Mouse (Mus musculus) hindbrain, embryonic 10.5 days (tissue): ENCODE data around the gene Tmc8. TPM values are rescaled to one million over a fixed set of nuclear protein-coding genes. Genes with fewer than 3 reads are reported as not detected.

Source experiments
- DNase-seq: peaks from one replicate; pipeline ENCODE4 v3.0.0-alpha.2; 2017; ENCODE audit warnings: low spot score
- H3K27ac ChIP-seq: fragments of 300-500 bp; sonication (generic); 2 replicates; pipeline ENCODE4 v1.5.1; 2016; ENCODE audit warnings: mild to moderate bottlenecking, moderate library complexity
- H3K27me3 ChIP-seq: fragments of 300-500 bp; sonication (generic); 2 replicates; pipeline ENCODE4 v1.6.1; 2016; ENCODE audit warnings: mild to moderate bottlenecking; ENCODE audit not compliant: poor library complexity, insufficient read depth, severe bottlenecking
- H3K36me3 ChIP-seq: fragments of 300-500 bp; sonication (generic); 2 replicates; pipeline ENCODE4 v1.6.1; 2016; ENCODE audit warnings: mild to moderate bottlenecking, moderate library complexity
- H3K4me1 ChIP-seq: fragments of 300-500 bp; sonication (generic); replicated peaks from 2 replicates; pipeline ENCODE4 v1.6.1; 2016; ENCODE audit warnings: mild to moderate bottlenecking
- H3K4me3 ChIP-seq: fragments of 300-500 bp; sonication (generic); 2 replicates; pipeline ENCODE4 v1.5.1; 2016; ENCODE audit warnings: mild to moderate bottlenecking, moderate library complexity
- H3K9me3 ChIP-seq: fragments of 300-500 bp; sonication (generic); 2 replicates; pipeline ENCODE4 v1.6.1; 2016; ENCODE audit warnings: mild to moderate bottlenecking, moderate library complexity
- WGBS: fragments of 180-500 bp; shearing (Covaris S2); methylation state at CpG from one replicate; pipeline ENCODE4 v1.1.7; 2016; 5-methylcytosine and 5-hydroxymethylcytosine counted together
- polyA plus RNA-seq: library from polyadenylated mRNA; unstranded; fragments of >200 nt; fragmentation: Nextera tagmentation; extraction: Ambion mirVana; gene quantifications from 2 replicates; pipeline ENCODE4 v1.2.1, GENCODE M21; 2016

Tmc8 gene
- polyA plus RNA-seq, 1 experiment from 2014 or later: 1.5 TPM

GRCm38 (mm10) chr11:117823411-117823810 lies 41.5 kb downstream of the Tmc8 start:
- Histone ChIP-seq H3K9me3 (no peaks in the 10 kb centered on the region), H3K36me3 (peaks cover 58% of the 10 kb centered on the region), H3K4me1 (peaks cover 65% of the 10 kb centered on the region), H3K27ac (no peak overlapping the region), H3K4me3 (no peak overlapping the region), H3K27me3 (no peaks in the 10 kb centered on the region)
- no peak for DNase-seq
- 91% methylated on average over 6 of the region's 6 CpGs for WGBS

- peak; percentile 87 for DNase-seq
- Histone ChIP-seq H3K36me3 (peaks cover 49% of the 10 kb centered on the region), H3K27me3 (no peaks in the 10 kb centered on the region), H3K4me3 (peak overlapping the region; percentile 73), H3K27ac (peak overlapping the region; percentile 95), H3K9me3 (no peaks in the 10 kb centered on the region), H3K4me1 (peaks cover 67% of the 10 kb centered on the region)
- WGBS: 31% methylated on average over 23 of the region's 23 CpGs
These were observed 42.4 kb downstream of the Tmc8 start for GRCm38 (mm10) chr11:117824060-117824969.

GRCm38 (mm10) chr11:117825333-117826101 lies 43.6 kb downstream of the Tmc8 start, which contains the start of the genes Afmid and Tk1:
Gene Afmid (plus strand): TSS chr11:117825924.
Gene Tk1 (minus strand): TSS chr11:117826092.
- under 1% methylated on average over 34 of the region's 34 CpGs for WGBS
- Histone ChIP-seq H3K9me3 (no peaks in the 10 kb centered on the region), H3K36me3 (peaks cover 37% of the 10 kb centered on the region), H3K27me3 (no peaks in the 10 kb centered on the region), H3K4me3 (peak within 1 kb of the TSS; percentile 73), H3K4me1 (peaks cover 64% of the 10 kb centered on the region), H3K27ac (peak within 1 kb of the TSS; percentile 95)
- DNase-seq: peak; percentile 88

- H3K27me3 ChIP-seq: no peaks in the 10 kb centered on the region
- H3K27ac ChIP-seq: peak overlapping the region; percentile 95
- H3K9me3 ChIP-seq: no peaks in the 10 kb centered on the region
- H3K36me3 ChIP-seq: peaks cover 30% of the 10 kb centered on the region
- H3K4me1 ChIP-seq: peaks cover 64% of the 10 kb centered on the region
- DNase-seq: no peak
- 12% methylated on average over 5 of the region's 5 CpGs for WGBS
- H3K4me3 ChIP-seq: peak overlapping the region; percentile 73
These were observed 44.3 kb downstream of the Tmc8 start for GRCm38 (mm10) chr11:117826164-117826563.

GRCm38 (mm10) chr11:117826916-117827315 lies 45.0 kb downstream of the Tmc8 start:
- 77% methylated on average over 8 of the region's 8 CpGs for WGBS
- H3K4me3 ChIP-seq: peak overlapping the region; percentile 73; the same call in 1 of the 2 replicates
- no peak for DNase-seq
- no peaks in the 10 kb centered on the region for H3K27me3 ChIP-seq
- no peaks in the 10 kb centered on the region for H3K9me3 ChIP-seq
- H3K4me1 ChIP-seq: peaks cover 62% of the 10 kb centered on the region
- H3K27ac ChIP-seq: no peak overlapping the region
- peaks cover 23% of the 10 kb centered on the region for H3K36me3 ChIP-seq

- H3K9me3 ChIP-seq: no peaks in the 10 kb centered on the region
- H3K27me3 ChIP-seq: no peaks in the 10 kb centered on the region
- peaks cover 18% of the 10 kb centered on the region for H3K36me3 ChIP-seq
- 63% methylated on average over 3 of the region's 3 CpGs for WGBS
- H3K4me1 ChIP-seq: peaks cover 66% of the 10 kb centered on the region
- H3K27ac ChIP-seq: no peak overlapping the region
- no peak overlapping the region for H3K4me3 ChIP-seq
- no peak for DNase-seq
These were observed 45.5 kb downstream of the Tmc8 start for GRCm38 (mm10) chr11:117827386-117827785.

GRCm38 (mm10) chr11:117828149-117828887 lies 46.4 kb downstream of the Tmc8 start:
- Histone ChIP-seq H3K27ac (0 out of 2 replicates have a peak overlapping the region, but pooled peaks have one; percentile 13), H3K4me1 (peaks cover 65% of the 10 kb centered on the region), H3K9me3 (no peaks in the 10 kb centered on the region), H3K4me3 (no peak overlapping the region), H3K36me3 (peaks cover 9% of the 10 kb centered on the region), H3K27me3 (no peaks in the 10 kb centered on the region)
- 90% methylated on average over 18 of the region's 18 CpGs for WGBS
- DNase-seq: no peak

GRCm38 (mm10) chr11:117828888-117829604 lies 47.2 kb downstream of the Tmc8 start:
- WGBS: 63% methylated on average over 9 of the region's 9 CpGs
- Histone ChIP-seq H3K4me1 (peaks cover 61% of the 10 kb centered on the region), H3K9me3 (no peaks in the 10 kb centered on the region), H3K27me3 (no peaks in the 10 kb centered on the region), H3K4me3 (no peak overlapping the region), H3K36me3 (peaks cover 1% of the 10 kb centered on the region), H3K27ac (peak overlapping the region; percentile 13)
- no peak for DNase-seq

GRCm38 (mm10) chr11:117829671-117830215 lies 47.9 kb downstream of the Tmc8 start:
- WGBS: 82% methylated on average over 2 of the region's 2 CpGs

GRCm38 (mm10) chr11:117830401-117830800 lies 48.5 kb downstream of the Tmc8 start:
- DNase-seq: no peak
- H3K4me3 ChIP-seq: no peak overlapping the region
- WGBS: 85% methylated on average over 9 of the region's 9 CpGs
- H3K27me3 ChIP-seq: no peaks in the 10 kb centered on the region
- peaks cover 49% of the 10 kb centered on the region for H3K4me1 ChIP-seq
- H3K36me3 ChIP-seq: no peaks in the 10 kb centered on the region
- H3K9me3 ChIP-seq: no peaks in the 10 kb centered on the region
- H3K27ac ChIP-seq: no peak overlapping the region

More at GRCm38 (mm10) chr11:117829671-117830215, 47.9 kb downstream of the Tmc8 start:
- Histone ChIP-seq H3K4me1 (peaks cover 56% of the 10 kb centered on the region), H3K36me3 (no peaks in the 10 kb centered on the region), H3K9me3 (no peaks in the 10 kb centered on the region), H3K27me3 (no peaks in the 10 kb centered on the region), H3K4me3 (no peak overlapping the region), H3K27ac (no peak overlapping the region)
- DNase-seq: no peak

- Histone ChIP-seq H3K4me1 (peaks cover 40% of the 10 kb centered on the region), H3K36me3 (no peaks in the 10 kb centered on the region), H3K27me3 (no peaks in the 10 kb centered on the region), H3K27ac (peak overlapping the region; percentile 66), H3K4me3 (peak overlapping the region; percentile 56), H3K9me3 (no peaks in the 10 kb centered on the region)
- peak; percentile 86 for DNase-seq
- WGBS: 17% methylated on average over 28 of the region's 28 CpGs
These were observed 50.5 kb downstream of the Tmc8 start for GRCm38 (mm10) chr11:117832086-117832969.
